11 mouse cellular contexts compared by ENCODE assay signal in genomic region chr14:59550841-59551240, GRCm38 (mm10). TPM values are rescaled to one million over a fixed set of nuclear protein-coding genes. Genes with fewer than 3 reads are reported as not detected.
DNase-seq lines count a peak whose midpoint lies in the region; ATAC-seq and TF ChIP-seq lines count a peak whose summit lies in the region.
"Had no signal": no experiment of that assay in that cellular context is flagged by ENCODE, and none has a peak within 500 bp of the region (broad histone marks: within the 10 kb centered on the region; RNA-seq: fewer than 3 reads in every experiment).

No protein-coding gene starts in this region.

- no peak for TF ChIP-seq CTCF in lung, postnatal 0 days (IDR thresholded peaks at IDR 0.05)
- no peak for TF ChIP-seq CTCF in lung, adult 2 months (IDR thresholded peaks at IDR 0.05; ENCODE audit: insufficient read depth, low read length)
- TF ChIP-seq CTCF in intestine, postnatal 0 days (IDR thresholded peaks at IDR 0.05; ENCODE audit: low read depth), result no peak

- no peak for TF ChIP-seq EP300 in lung, postnatal 0 days (IDR thresholded peaks at IDR 0.05)

- ATAC-seq in lung, postnatal 0 days, result peak; percentile 39; the same call in 1 of the 2 replicates
- ATAC-seq in intestine, postnatal 0 days, result peak; percentile 80
- peak; percentile 60; the same call in 1 of the 2 replicates for ATAC-seq in stomach, embryonic 15.5 days (ENCODE audit: insufficient read depth, low FRiP score, low read depth)
- ATAC-seq: forebrain, postnatal 0 days; Patski had no signal

- no peak for TF ChIP-seq POLR2A in lung, adult 2 months (IDR thresholded peaks at IDR 0.05; ENCODE audit: borderline replicate concordance, extremely low read depth, low read depth, low read length)

- H3K4me3 ChIP-seq in lung, postnatal 0 days (ENCODE audit: low read depth, low read length), result no peak overlapping the region
- no peak overlapping the region for H3K4me3 ChIP-seq in lung, adult 2 months (replicated peaks; ENCODE audit: extremely low read depth, low read depth, low read length)
- H3K4me3 ChIP-seq in intestine, postnatal 0 days (ENCODE audit: low read depth, low read length), result no peak overlapping the region
- no peak overlapping the region for H3K4me3 ChIP-seq in stomach, embryonic 15.5 days (replicated peaks)
- H3K4me3 ChIP-seq: limb, embryonic 13.5 days had no signal

- 50% methylated on average over 2 of the region's 2 CpGs for WGBS in lung, postnatal 0 days
- 59% methylated on average over 2 of the region's 2 CpGs for WGBS in lung, adult 2 months
- WGBS in intestine, postnatal 0 days, result 46% methylated on average over 2 of the region's 2 CpGs
- WGBS in stomach, embryonic 15.5 days, result 65% methylated on average over 2 of the region's 2 CpGs

- no peak overlapping the region for H3K27ac ChIP-seq in lung, postnatal 0 days (ENCODE audit: low read length)
- H3K27ac ChIP-seq in intestine, postnatal 0 days (ENCODE audit: low read depth, low read length), result no peak overlapping the region
- H3K27ac ChIP-seq in stomach, embryonic 15.5 days, result 0 out of 2 replicates have a peak overlapping the region, but pooled peaks have one; percentile 17
- H3K27ac ChIP-seq: limb, embryonic 13.5 days had no signal

- no peak overlapping the region for H3K9ac ChIP-seq in lung, postnatal 0 days (replicated peaks; ENCODE audit: low read depth)
- no peak overlapping the region for H3K9ac ChIP-seq in intestine, postnatal 0 days (ENCODE audit: low read depth, low read length)
- H3K9ac ChIP-seq in stomach, embryonic 15.5 days, result no peak overlapping the region
- H3K9ac ChIP-seq: forebrain, postnatal 0 days; limb, embryonic 13.5 days had no signal

- H3K27me3 ChIP-seq in lung, postnatal 0 days (replicated peaks; ENCODE audit: insufficient read depth, low read length), result no peaks in the 10 kb centered on the region
- no peaks in the 10 kb centered on the region for H3K27me3 ChIP-seq in intestine, postnatal 0 days (replicated peaks; ENCODE audit: control insufficient read depth, insufficient read depth, low read length)
- H3K27me3 ChIP-seq in stomach, embryonic 15.5 days (replicated peaks), result no peaks in the 10 kb centered on the region
- H3K27me3 ChIP-seq: limb, embryonic 13.5 days; Patski had no signal

- no peaks in the 10 kb centered on the region for H3K9me3 ChIP-seq in lung, postnatal 0 days (ENCODE audit: low read length)
- no peaks in the 10 kb centered on the region for H3K9me3 ChIP-seq in intestine, postnatal 0 days (ENCODE audit: control insufficient read depth)
- no peaks in the 10 kb centered on the region for H3K9me3 ChIP-seq in stomach, embryonic 15.5 days
- H3K9me3 ChIP-seq: limb, embryonic 13.5 days had no signal

- peak; percentile 57 for DNase-seq in adrenal gland, adult 2 months
- DNase-seq in adrenal gland, postnatal 25 days, result no peak
- DNase-seq in lung, postnatal 0 days (ENCODE audit: low spot score), result peak; percentile 39
- DNase-seq in lung, adult 2 months, result no peak
- DNase-seq in left cerebral cortex, postnatal 14 days (ENCODE audit: low spot score in 2 of 2), result no peak
- DNase-seq in layer of hippocampus, postnatal 10 days (ENCODE audit: low spot score in 2 of 2), result no peak
- DNase-seq: forebrain, postnatal 0 days had no signal

- intact Hi-C loops in left cerebral cortex, postnatal 14 days (cut with DNase I), result loop anchor here (5.0 kb wide), 1 partner anchor 159 kb away; no protein-coding TSS in a partner anchor

- no peaks in the 10 kb centered on the region for H3K36me3 ChIP-seq in lung, postnatal 0 days (ENCODE audit: insufficient read depth, low read length)
- peaks cover 9% of the 10 kb centered on the region for H3K36me3 ChIP-seq in intestine, postnatal 0 days (ENCODE audit: control insufficient read depth, insufficient read depth)
- no peaks in the 10 kb centered on the region for H3K36me3 ChIP-seq in stomach, embryonic 15.5 days

- H3K4me1 ChIP-seq in lung, postnatal 0 days (ENCODE audit: insufficient read depth, low read depth, low read length), result peaks cover 6% of the 10 kb centered on the region; the same call in 1 of the 2 replicates
- H3K4me1 ChIP-seq in lung, adult 2 months (ENCODE audit: control insufficient read depth, insufficient read depth, low read length), result peaks cover 9% of the 10 kb centered on the region; the same call in 1 of the 2 replicates
- H3K4me1 ChIP-seq in intestine, postnatal 0 days (replicated peaks; ENCODE audit: control insufficient read depth, insufficient read depth, low read length), result no peaks in the 10 kb centered on the region
- peaks cover 13% of the 10 kb centered on the region; the same call in 1 of the 2 replicates for H3K4me1 ChIP-seq in stomach, embryonic 15.5 days

- no peak overlapping the region for H3K4me2 ChIP-seq in lung, postnatal 0 days (replicated peaks; ENCODE audit: low read depth, low read length)
- no peak overlapping the region for H3K4me2 ChIP-seq in intestine, postnatal 0 days (replicated peaks; ENCODE audit: low read depth)
- no peak overlapping the region for H3K4me2 ChIP-seq in stomach, embryonic 15.5 days
- H3K4me2 ChIP-seq: limb, embryonic 13.5 days had no signal

RNA-seq across cellular contexts. Expression of gene Cdadc1, which starts 46.9 kb away (rescaled TPM):
- 10 to 100 TPM; 55.9 to 68.2 TPM for total RNA-seq in adrenal gland, adult 2 months (2021)
- 2.2 and 3.7 TPM in 2 replicates for polyA plus RNA-seq in adrenal gland, adult 2 months (2012; rRNA removed)
- 64.0 and 73.2 TPM in 2 replicates for total RNA-seq in adrenal gland, postnatal 25 days (2021)
- polyA plus RNA-seq in lung, postnatal 0 days (2015; fragmentation: Nextera tagmentation; extraction: Ambion mirVana), result 42.0 and 42.3 TPM in 2 replicates
- 6.3 and 9.9 TPM in 2 replicates for polyA plus RNA-seq in lung, adult 2 months (2012; rRNA removed)
- 22.3 and 24.3 TPM in 2 replicates for polyA plus RNA-seq in intestine, postnatal 0 days (2015; fragmentation: Nextera tagmentation; extraction: Ambion mirVana)
- polyA plus RNA-seq in stomach, embryonic 15.5 days (2015; fragmentation: Nextera tagmentation; extraction: Ambion mirVana), result 31.6 and 34.1 TPM in 2 replicates
- 10 to 100 TPM; 48.7 to 52.8 TPM for total RNA-seq in left cerebral cortex, postnatal 14 days (2021)
- 10 to 100 TPM; 42.0 to 49.1 TPM for total RNA-seq in layer of hippocampus, postnatal 10 days (2021)

Comparison
In these comparisons a context has a peak if more than half of its experiments do, and no peak if none do; other contexts are left out.
1. DNase-seq: peak in adrenal gland, adult 2 months (single experiment) and lung, postnatal 0 days (single experiment); none in adrenal gland, postnatal 25 days (single experiment), lung, adult 2 months (single experiment), left cerebral cortex, postnatal 14 days (0 of 2) and layer of hippocampus, postnatal 10 days (0 of 2).
2. Peak in every context shown above with its lines, with median percentiles within 50 percentile points of each other: ATAC-seq.